Mouse (Mus musculus): Measurements from ENCODE around the gene Eci2. TPM values are rescaled to one million over a fixed set of nuclear protein-coding genes. Genes with fewer than 3 reads are reported as not detected.

Eci2 gene
- total and polyA plus RNA-seq, 3 experiments = 118 to 260 (median 234) TPM

GRCm38 (mm10) chr13:34942370-34942769, 84.5 kb downstream of the Eci2 start:
- Histone ChIP-seq H3K36me3 (ENCODE audit: control insufficient read depth, insufficient read depth, low read length) (no peaks in the 10 kb centered on the region), H3K27me3 (ENCODE audit: control insufficient read depth, insufficient read depth, low read length) (no peaks in the 10 kb centered on the region), H3K79me2 (replicated peaks; ENCODE audit: control insufficient read depth, insufficient read depth, low read length) (no peaks in the 10 kb centered on the region), H3K27ac (no peak overlapping the region), H3K9ac (ENCODE audit: low read depth, low read length) (no peak overlapping the region), H3K4me1 (ENCODE audit: control insufficient read depth, insufficient read depth, low read length) (no peaks in the 10 kb centered on the region), H3K4me3 (no peak overlapping the region)
- intact Hi-C loops (cut with DNase I) = no loop called here
- no peak for DNase-seq
- TF ChIP-seq EP300 (IDR thresholded peaks at IDR 0.05; ENCODE audit: insufficient read depth, low read depth, low read length) (no peak), CTCF (IDR thresholded peaks at IDR 0.05) (no peak), POLR2A (IDR thresholded peaks at IDR 0.05; ENCODE audit: insufficient read depth, low read depth, low read length) (no peak)

- Histone ChIP-seq H3K4me1 (ENCODE audit: control insufficient read depth, insufficient read depth, low read length) (no peaks in the 10 kb centered on the region), H3K9ac (ENCODE audit: low read depth, low read length) (no peak overlapping the region), H3K36me3 (ENCODE audit: control insufficient read depth, insufficient read depth, low read length) (no peaks in the 10 kb centered on the region), H3K4me3 (no peak overlapping the region), H3K27ac (no peak overlapping the region), H3K27me3 (ENCODE audit: control insufficient read depth, insufficient read depth, low read length) (no peaks in the 10 kb centered on the region), H3K79me2 (replicated peaks; ENCODE audit: control insufficient read depth, insufficient read depth, low read length) (no peaks in the 10 kb centered on the region)
- no peak for DNase-seq
- WGBS = 75% methylated on average over 10 of the region's 10 CpGs
- intact Hi-C loops (cut with DNase I) = no loop called here
- no peak for TF ChIP-seq CTCF (IDR thresholded peaks at IDR 0.05)
- no peak for TF ChIP-seq POLR2A (IDR thresholded peaks at IDR 0.05; ENCODE audit: insufficient read depth, low read depth, low read length)
- TF ChIP-seq EP300 (IDR thresholded peaks at IDR 0.05; ENCODE audit: insufficient read depth, low read depth, low read length) = no peak
These were observed 91.8 kb downstream of the Eci2 start for GRCm38 (mm10) chr13:34934931-34935644.

Other genes starting within 250 kb of the Eci2 start
- 10 to 100 TPM; 32.1 to 32.8 TPM for gene Prpf4b, start 151.8 kb downstream of the Eci2 start, total RNA-seq (2021)
- 11.2 and 21.6 TPM in 2 replicates for gene Prpf4b, start 151.8 kb downstream of the Eci2 start, polyA plus RNA-seq (2012; rRNA removed)
- under 1 TPM; 0.11 to 0.23 TPM for gene Fam217a, start 102.8 kb downstream of the Eci2 start, total RNA-seq (2021)
- gene Fam217a, start 102.8 kb downstream of the Eci2 start, polyA plus RNA-seq (2012; rRNA removed) = 0.25 and 0.32 TPM in 2 replicates
- not detected for gene 4933417A18Rik, start 102.7 kb downstream of the Eci2 start, total RNA-seq (2021)
- gene 4933417A18Rik, start 102.7 kb downstream of the Eci2 start, polyA plus RNA-seq (2012; rRNA removed) = not detected in 2 replicates
- 1 to 10 TPM; 2.3 to 2.5 TPM for gene Eci3, start 63.3 kb downstream of the Eci2 start, total RNA-seq (2021)
- 0.12 and 0.47 TPM in 2 replicates for gene Eci3, start 63.3 kb downstream of the Eci2 start, polyA plus RNA-seq (2012; rRNA removed)